Mouse (Mus musculus): Measurements from ENCODE around the gene Tmem79. TPM values are rescaled to one million over a fixed set of nuclear protein-coding genes. Genes with fewer than 3 reads are reported as not detected.
"Not testable (repeated sequence)": the region's sequence is repeated elsewhere in the genome, so short reads cannot be mapped to it uniquely, and the experiment has no call there.

Tmem79 gene
- total RNA-seq, 2 experiments from 2014 or later, result 1.5 to 1.9 TPM

DNA sequence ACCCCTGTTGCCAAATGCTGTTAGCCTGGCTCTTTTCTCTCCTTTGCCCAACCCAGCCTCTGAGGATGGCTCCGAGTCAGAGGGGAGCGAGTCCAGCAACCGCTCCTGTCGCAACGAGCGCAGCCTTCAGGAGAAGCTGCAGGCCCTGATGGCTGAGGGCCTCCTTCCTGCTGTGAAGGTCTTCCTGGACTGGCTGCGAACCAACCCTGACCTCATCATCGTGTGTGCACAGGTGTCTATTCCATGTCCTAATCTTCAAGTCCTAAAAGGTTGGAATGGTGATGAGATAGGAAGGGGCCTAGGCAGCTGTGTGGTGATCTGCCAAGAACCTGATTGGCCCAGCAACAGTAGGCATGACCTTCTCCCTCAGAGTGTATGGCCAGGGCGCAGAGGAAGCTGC lies 17.0 kb upstream of the Tmem79 start:
- DNase-seq, result no peak

DNA sequence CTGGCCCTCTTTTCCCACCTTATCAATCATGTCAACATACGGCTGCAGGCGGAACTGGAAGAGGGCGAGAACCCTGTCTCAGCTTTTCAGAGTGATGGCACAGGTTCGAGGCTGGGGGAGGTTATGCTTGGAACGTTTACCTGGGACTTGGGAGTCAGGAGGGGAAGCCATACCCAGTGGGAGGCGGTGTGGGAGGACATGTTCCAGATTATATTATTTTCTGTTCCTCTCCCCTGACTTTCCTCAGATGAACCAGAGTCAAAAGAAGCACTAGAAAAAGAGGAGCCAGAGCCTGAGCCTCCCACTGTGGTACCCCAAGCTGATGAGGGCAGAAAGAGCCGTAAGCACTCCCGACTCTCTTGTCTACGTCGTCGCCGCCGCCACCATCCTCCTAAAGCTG lies 14.8 kb upstream of the Tmem79 start:
- no peak for DNase-seq

DNA sequence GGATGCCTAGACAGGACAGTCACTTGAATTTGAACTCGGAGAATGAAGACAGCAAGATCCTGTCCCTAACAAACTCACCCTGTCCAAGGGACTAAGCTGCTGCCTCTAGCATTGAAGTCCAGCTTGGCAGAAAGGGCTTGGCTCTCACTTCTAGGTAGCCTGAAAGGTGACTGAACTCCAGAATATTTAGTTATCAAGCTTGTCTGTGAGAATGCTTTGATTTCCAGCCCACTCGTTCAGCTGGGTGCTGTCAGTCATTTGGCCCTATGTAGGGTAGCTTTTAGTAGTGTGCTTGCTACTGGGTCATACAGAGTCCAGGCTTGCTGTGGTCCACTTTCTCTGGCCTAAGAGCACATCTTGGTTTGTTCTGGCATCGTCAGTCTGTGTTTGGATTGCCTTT lies 3.1 kb upstream of the Tmem79 start:
- no peak for DNase-seq

DNA sequence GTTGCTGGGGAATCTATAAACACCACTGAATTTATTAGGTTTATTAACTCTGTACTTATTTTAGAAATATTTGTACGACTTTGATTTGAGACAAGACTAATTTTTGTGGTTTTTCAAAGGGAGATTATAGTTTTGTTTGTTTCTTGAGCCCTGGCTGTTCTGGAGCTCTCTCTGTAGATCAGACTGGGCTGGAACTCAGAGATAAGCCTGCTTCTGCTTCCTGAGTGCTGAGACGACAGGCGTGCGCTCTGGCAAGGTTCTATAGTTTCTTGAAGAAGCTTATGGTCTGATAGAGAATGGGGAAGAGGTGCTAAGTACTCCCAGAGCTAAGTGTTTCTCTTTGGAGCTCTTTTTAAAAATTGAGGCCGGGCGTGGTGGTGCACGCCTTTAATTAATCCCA lies 2.4 kb upstream of the Tmem79 start:
- no peak for DNase-seq

DNA sequence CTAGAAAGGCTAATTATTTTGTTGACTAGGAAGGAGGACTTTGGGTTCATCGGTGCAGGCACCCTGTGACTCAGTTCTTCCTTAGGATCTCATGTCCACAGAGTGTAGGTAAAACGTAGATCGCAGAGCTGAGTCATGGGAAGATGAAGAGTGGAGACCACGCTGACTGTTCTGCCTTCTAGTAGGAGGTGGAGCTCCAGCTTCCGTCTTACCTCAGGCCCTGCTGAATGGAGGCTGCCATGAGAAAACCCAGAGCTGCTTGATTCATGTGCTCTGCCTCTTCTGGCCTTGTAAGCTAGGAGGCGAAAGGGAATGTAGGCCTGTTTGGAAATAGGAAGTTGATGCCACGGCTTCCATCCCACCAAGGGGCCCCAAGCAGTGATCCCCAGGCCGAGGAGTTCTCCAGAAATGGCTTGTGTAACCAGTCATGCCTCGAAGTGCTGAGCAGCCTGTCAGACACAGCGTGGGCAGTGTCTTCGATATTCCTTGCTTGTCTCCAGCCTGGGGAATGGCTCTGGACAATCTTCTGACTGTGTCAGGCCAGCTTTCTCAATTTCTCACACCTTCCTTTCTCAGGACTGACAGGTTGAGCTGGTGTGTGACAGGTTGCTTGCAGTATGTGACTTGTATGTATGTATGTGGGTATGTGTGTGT lies 1.5 kb upstream of the Tmem79 start:
- DNase-seq, result no peak

DNA sequence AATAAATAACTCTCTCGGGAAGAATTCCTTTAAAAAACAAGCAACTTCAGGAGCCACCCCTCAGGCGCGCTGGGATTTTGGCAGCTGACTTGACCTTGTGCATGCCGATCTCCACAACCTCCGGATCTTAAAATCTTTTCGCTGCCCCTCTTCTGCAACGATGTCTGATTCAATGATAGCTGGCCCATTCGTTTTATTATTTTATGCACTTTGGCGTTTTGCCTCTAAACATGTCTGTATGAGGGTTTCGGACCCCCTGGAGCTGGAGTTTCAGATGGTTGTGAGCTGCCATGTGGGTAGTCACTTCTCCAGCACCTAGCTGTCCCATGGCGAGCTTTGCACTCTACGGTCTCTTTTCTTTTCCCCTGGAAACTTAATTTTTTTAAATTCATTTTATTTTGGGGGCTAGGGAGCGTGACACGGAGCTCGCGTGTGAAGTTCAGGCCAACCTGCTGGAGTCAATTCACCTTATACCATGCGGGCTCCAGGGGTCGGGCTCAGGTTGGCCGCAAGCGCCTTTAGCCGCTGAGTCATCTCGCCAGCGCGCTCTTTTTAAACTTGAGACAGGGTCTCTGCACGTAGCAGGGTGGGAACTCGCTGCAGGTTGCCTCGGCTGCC lies 403 bp downstream of the Tmem79 start:
- no peak for DNase-seq

DNA sequence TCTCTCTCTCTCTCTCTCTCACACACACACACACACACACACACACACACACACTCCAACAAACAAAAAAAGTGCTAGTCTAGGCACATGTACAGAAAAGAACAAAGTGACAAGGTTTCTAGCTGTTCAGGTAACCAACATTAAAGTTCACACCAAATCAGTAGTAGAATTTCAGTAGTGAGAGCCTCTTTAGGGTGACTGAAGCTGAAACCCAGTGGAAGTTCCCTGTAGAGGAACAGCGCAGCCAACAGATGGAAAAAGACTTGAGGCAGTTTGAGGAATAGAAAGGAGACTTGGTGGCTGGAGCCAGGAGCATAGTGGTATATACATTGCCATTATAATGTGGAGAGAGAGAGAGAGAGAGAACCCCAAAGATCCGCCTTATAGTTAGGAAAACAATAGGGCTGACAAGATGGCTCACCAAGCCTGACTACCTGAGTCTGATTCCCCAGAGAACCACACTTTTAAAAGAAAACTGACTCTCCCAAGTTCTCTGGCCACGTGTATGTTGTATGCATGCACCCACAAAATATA lies 979 bp downstream of the Tmem79 start:
- DNase-seq, result no peak

DNA sequence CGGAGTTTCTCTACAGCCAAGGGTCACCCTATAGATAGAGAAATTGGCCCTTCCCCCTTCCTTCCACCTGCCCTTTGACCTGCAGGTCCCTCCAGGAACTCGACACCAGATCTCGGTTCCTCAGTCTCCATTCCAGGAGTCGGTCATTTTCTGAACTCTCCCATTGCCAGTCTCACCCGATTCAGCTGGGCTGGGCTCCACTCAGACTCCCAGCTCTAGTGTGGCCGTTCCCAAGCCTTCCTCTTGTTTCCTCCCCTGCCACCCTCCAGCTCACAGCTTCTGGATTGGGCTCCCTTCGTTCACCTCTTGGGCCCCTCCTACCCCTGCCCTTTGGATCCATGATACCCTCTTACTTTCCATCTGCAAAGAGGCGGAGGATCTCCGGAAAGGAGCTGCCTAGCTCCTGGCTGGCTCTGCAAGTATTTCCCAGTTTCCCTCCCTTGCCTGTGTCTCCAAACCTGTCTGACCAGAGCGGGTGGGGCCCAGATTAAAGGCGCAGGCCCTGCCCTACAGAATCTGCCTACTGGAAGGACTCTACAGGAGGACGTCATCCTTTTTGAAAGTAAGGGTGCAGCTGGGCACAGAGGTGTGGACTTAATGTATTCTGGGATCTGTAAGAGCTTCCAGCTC lies 1.8 kb downstream of the Tmem79 start:
- DNase-seq, result no peak

DNA sequence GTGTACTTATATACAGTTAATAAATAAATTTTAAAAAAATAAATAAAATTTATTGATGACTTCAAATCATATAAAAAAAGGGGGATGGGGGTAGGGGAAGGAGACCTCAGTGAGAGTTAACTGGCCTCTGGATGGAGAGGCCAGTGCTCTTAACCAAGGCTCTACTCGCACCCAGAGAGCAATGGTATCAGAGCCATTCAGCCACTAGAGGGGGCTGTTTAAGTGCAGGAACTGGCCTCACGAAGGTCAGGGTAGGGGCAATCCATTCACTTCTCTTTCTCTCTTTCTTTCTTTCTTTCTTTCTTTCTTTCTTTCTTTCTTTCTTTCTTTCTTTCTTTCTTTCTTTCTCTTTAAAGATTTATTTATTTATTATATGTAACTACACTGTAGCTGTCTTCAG lies 4.7 kb downstream of the Tmem79 start:
- no peak for DNase-seq

DNA sequence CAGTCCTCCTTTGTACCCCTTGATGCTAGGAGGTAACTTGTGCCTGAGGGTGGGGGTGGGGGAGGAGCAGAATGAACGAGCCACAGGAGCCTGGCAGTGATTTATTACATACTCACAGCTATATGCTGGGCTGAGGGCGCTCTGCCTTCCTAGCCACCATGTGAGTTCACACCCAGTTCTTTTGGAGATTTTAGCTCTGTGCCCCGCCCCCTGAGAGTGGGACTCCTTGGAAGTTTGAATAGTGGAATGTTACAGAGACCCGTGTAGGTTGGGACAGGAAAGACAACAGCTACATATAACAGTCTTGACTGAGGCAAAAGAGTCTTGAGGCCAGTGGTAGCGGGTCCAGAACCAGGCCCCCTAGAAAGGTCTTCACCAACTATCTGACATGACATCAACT lies 7.0 kb downstream of the Tmem79 start:
- no peak for DNase-seq

DNA sequence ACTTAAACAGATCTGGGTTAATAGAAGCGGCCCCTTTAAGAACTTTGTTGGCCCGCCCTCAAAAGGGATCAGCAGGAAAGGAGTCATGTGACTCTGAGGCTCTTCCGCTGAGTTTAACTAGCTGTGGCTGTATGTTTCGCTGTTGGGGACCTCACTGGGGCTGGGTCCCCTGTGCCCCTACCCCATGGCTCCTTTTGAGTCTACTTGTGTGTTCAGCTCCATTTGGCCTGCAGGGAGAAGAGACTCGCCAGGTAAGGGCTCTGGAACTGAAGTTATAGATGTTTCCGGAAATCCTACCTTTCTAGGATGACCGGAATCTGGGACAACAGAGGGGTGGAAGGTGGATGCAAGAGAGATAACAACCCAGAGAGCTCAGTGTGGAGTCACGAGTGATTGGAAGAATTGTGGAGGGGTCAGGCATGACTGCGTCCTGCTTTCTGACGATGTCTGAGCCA lies 11.0 kb downstream of the Tmem79 start, which contains the start of gene Glmp:
TSS of gene Glmp (plus strand) at position 73 of the 455 bp plus-strand sequence.
- DNase-seq, result peak; percentile 46 to 58

DNA sequence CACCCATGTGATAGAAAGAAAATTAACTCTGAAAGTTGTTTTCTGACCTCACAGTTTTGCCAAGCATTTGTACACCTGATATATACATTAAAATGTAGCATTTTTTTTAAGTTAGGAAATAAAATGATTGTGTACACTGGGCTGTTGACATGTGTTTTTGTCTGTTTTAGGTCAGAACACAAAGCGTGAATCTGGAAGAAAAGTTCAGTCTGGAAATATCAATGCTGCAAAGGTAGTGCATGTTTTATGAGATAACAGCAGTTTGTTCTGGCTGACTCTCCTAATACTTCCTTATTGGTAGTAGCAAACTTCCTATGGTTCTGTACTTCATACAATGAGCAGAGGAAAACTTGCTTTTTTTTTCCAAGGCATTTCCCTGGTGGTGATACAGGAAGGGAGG lies 36.8 kb downstream of the Tmem79 start:
- no peak for DNase-seq

DNA sequence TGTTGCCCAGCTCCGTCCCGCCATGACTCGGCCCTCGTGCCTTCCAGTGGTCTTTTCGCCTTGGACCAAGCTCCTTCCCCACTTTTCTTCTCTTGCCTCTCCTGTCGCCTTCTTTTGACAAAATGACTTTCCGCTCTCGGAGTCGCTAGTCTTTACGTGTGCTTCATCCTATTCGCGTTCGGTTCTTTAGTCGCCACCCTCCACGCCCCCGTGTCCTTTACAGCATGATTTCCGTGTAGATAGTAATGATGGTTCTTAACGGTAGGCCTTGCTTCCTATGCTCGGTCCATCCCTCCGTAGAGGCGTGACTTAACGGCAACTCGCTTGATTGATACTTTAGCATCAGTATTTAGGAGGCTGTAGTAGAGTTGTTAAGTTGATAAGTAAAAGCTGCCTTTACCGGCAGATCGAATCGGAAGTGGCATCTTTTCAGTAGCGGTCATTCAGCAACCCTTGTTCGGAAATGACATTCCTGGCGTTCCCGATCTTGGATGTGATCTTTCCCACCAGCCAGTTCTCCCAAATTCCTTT lies 38.6 kb downstream of the Tmem79 start:
- DNase-seq, result no peak

DNA sequence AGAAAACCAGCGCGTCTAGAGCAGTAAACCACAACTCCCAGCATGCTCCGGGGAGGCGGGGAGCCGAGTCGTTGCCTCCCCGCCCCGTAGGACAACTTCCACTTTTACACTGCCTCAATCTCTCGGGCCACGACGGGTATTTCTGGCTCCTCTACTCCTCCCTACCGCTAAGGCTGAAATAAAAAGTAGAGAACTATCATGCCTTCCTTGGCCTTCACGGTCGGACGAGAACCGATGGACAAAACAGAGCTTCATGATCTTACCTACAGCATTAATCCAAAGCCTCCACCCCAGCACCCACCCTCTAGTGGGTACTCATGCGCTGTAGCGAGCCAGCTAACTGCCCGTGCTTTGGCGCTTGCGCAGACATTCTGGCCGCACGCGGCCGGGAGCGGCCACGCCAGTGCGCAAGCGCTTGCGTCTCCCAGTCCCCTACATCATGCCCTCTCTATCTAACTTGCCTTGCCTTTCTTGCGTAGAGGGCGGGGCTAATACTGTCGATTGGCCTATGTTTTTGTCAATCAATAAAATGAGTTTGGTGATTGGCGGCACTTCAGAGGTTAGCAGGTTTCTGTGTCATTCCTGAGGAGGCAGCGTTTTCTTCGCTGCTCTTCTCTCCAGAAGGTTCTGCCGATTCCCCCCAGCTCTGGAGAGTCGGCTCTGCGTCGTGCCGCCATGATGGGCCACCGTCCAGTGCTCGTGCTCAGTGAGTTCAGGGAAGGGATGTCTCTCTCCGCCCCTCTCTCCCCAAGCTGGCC lies 39.2 kb downstream of the Tmem79 start, which contains the start of the genes Tsacc and Cct3:
TSS of gene Tsacc (minus strand) at position 439 of the 758 bp plus-strand sequence.
TSS of gene Cct3 (plus strand) at position 556 of the 758 bp plus-strand sequence.
- DNase-seq, result peak; percentile 95

DNA sequence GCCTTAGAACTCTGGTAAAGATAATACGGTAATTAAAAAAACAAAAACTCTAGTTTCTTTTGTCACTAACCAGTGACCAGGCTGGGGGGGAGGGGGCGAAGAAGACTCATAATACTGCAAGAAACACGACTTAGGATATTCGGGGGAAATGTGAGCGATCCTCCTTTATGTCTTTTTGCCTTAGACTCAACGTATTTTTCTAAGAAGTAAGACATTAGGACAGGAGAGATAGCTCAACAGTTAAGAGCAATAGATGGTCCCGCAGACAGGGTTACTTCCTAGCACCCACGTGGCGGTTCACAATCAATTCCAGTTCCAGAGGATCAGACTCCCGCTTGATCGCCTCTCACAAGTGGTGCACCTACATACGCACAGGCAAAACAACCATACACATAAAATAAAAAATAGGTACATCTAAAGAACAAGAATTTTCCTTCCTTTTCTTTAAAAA lies 39.8 kb downstream of the Tmem79 start:
- DNase-seq, result no peak

DNA sequence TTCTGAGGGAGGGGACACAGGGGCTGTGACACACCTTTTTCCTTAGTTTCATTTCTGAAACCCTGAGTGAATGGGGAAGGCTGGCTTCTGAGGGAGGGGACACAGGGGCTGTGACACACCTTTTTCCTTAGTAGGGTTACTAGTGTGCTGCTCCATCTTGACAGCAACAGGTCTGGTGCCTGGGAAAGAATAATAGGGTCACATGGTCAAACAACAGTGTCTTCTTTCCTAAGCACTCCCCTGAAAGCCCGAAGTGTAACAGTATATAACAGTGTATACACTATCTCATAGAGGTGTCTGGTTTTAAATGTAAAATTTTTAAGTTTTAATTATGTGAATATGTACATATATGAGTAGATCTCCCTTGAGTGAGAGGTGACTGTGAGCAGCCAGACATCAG lies 40.7 kb downstream of the Tmem79 start:
- DNase-seq, result not testable (repeated sequence)

DNA sequence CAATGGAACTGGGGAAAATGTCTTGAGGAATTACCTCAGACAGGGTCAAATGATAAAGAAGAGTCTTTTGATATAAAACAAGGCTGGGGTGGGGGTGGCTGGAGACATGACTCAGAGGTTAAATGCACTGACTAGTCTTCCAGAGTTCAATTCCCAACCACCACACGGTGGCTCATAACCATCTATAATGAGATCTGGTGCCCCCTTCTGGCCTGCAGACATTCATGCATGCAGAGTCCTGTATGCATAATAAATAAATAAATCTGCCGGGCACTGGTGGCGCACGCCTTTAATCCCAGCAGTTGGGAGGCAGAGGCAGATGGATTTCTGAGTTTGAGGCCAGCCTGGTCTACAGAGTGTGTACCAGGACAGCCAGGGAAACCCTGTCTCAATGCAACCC lies 44.0 kb downstream of the Tmem79 start:
- no peak for DNase-seq

DNA sequence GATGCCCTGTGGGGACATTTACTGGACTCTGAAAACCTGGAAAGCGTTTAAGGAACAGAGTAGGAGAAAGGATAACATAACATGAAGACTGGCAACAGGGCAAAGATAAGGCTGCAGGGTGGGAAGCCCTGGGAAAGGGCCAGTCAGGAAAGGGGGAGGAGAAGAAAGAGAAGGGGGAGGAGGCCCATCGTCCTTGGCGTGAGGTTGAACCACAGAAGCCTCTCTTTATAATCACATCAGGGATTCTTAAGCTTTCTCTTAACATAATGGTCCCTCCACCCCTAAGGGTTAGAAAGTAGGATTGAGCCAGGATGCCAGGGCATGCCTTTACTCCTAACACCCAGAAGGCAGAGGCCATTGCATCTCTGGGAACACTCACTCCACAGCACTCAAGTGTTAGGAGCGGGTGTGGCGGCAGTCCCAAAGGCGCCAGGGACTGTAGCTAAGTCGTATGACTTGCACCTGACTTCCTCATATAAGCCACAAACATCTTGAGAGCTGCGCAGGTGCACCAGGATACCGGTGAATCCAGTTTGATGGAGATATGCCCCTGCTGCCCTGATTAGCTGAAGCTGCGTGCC lies 47.7 kb downstream of the Tmem79 start:
- DNase-seq, result not testable (repeated sequence)

DNA sequence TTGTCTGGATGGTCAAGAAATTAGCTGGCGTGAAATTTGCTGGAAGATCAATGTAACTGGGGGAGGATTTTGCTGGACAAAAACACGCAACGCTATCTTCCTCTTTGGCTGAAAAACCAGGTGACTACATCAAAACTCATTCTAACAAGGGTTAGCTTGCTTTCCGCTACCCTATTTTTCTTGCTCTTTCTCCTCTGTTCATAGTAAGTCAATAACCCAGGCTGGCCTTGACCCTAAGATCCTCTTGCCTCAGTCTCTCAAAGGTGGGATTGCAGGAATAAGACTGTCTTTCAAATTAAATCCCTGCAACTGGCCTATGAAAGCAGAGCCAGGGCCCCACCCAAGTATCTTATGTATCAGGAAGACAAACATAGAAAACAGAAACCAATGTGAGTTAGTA lies 48.8 kb downstream of the Tmem79 start, which contains the start of gene Gm38392:
TSS of gene Gm38392 (minus strand) at position 101 of the 400 bp plus-strand sequence.
- DNase-seq, result no peak

DNA sequence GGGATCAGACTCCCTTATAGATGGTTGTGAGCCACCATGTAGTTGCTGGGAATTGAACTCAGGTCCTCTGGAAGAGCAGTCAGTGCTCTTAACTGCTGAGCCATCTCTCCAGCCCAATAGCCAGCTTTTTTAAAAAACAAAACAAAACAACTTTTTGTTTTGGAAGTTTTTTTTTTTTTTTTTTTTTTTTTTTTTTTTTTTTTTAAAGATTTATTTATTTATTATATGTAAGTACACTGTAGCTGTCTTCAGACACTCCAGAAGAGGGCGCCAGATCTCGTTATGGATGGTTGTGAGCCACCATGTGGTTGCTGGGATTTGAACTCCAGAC lies 50.4 kb downstream of the Tmem79 start:
- not testable (repeated sequence) for DNase-seq

DNA sequence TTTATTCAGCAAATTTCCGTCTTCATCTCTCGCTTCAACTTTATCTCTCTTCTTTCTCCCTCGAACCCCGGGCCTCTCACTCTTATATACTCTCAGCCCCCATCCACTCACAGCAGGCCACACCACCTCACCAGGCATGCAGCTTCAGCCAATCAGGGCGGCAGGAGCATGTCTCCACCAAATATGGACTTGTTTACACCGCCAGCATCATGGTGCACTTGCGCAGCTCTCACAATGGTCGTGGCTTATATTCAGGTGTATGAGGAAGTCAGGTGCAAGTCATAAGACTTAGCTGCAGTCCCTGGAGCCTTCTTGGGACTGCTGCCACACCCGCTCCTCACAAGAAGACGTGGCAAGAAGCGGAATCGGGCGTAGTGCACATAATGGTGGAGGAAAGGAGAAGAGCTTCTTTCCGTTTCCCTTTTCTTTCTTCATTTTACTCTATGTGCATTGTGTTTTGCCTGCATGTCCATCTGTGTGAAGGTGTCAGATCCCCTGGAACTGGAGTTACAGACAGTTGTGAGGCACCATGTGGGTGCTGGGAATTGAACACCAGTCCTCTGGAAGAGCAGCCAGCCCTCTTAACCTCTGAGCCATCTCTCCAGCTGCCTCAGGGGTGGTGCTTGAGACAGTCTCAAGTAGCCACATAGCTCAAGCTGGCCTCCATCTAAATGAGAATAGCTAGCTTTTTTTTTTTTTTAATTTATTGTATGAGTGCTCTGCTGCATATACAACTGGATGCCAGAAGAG lies 51.0 kb downstream of the Tmem79 start:
- not testable (repeated sequence) for DNase-seq

All from layer of hippocampus, postnatal 36 days (tissue).